Mouse (Mus musculus): Measurements from ENCODE around the gene Wdr11.

GRCm38 (mm10) chr7:129685326-129685725, 93.7 kb downstream of the Wdr11 start:
- no peak for TF ChIP-seq CTCF (IDR thresholded peaks at IDR 0.05; ENCODE audit: low read depth, low read length)
- TF ChIP-seq POLR2A (IDR thresholded peaks at IDR 0.05; ENCODE audit: borderline replicate concordance, low read depth, low read length) = no peak
